Mouse (Mus musculus) neural tube, embryonic 14.5 days (tissue): ENCODE data around the gene Gm20388. TPM values are rescaled to one million over a fixed set of nuclear protein-coding genes. Genes with fewer than 3 reads are reported as not detected.

ENCODE experiments used
- ATAC-seq: fragments of 200-750 bp; cut with Nextera tagmentation; 2 replicates; pipeline ENCODE4 v1.8.0; 2017; ENCODE audit warnings: low read depth, mild to moderate bottlenecking, moderate TSS enrichment, moderate library complexity
- H3K27ac ChIP-seq: fragments of 300-500 bp; sonication (generic); 2 replicates; pipeline ENCODE4 v1.5.1; 2014; ENCODE audit warnings: low read depth, mild to moderate bottlenecking, control low read depth, low read length, moderate library complexity, mixed read lengths
- H3K27me3 ChIP-seq: fragments of 300-500 bp; sonication (generic); 2 replicates; pipeline ENCODE4 v1.6.1; 2014; ENCODE audit warnings: low read length; ENCODE audit not compliant: control insufficient read depth, insufficient read depth
- H3K36me3 ChIP-seq: fragments of 300-500 bp; sonication (generic); 2 replicates; pipeline ENCODE4 v1.6.1; 2014; ENCODE audit warnings: low read length, mixed read lengths; ENCODE audit not compliant: control insufficient read depth, insufficient read depth
- H3K4me1 ChIP-seq: fragments of 300-500 bp; sonication (generic); 2 replicates; pipeline ENCODE4 v1.6.1; 2014; ENCODE audit warnings: low read length; ENCODE audit not compliant: control insufficient read depth, insufficient read depth
- H3K4me2 ChIP-seq: fragments of 300-500 bp; sonication (generic); 2 replicates; pipeline ENCODE4 v1.6.1; 2014; ENCODE audit warnings: mild to moderate bottlenecking, low read depth, low read length, control low read depth
- H3K4me3 ChIP-seq: fragments of 300-500 bp; sonication (generic); 2 replicates; pipeline ENCODE4 v1.5.1; 2014; ENCODE audit warnings: low read depth, low read length, control low read depth, mixed read lengths
- H3K9ac ChIP-seq: fragments of 300-500 bp; sonication (generic); replicated peaks from 2 replicates; pipeline ENCODE4 v1.6.1; 2014; ENCODE audit warnings: low read depth, mild to moderate bottlenecking, control low read depth, low read length, mixed read lengths
- H3K9me3 ChIP-seq: fragments of 300-500 bp; sonication (generic); 2 replicates; pipeline ENCODE4 v1.6.1; 2016; ENCODE audit warnings: low read length; ENCODE audit not compliant: control insufficient read depth
- WGBS: fragments of 180-500 bp; shearing (Covaris S2); extraction: QIAGEN DNeasy Blood & Tissue Kit; methylation state at CpG from one replicate; pipeline ENCODE4 v1.1.7; 2014; 5-methylcytosine and 5-hydroxymethylcytosine counted together
- polyA plus RNA-seq: library from polyadenylated mRNA; unstranded; fragments of >200 nt; fragmentation: Nextera tagmentation; extraction: Ambion mirVana; gene quantifications from 2 replicates; pipeline ENCODE4 v1.2.1, GENCODE M21; 2014

Gene Gm20388
- polyA plus RNA-seq, 1 experiment from 2014 or later, result 10.3 TPM

- Histone ChIP-seq H3K4me2 (no peak overlapping the region), H3K4me1 (no peaks in the 10 kb centered on the region), H3K27ac (no peak overlapping the region), H3K36me3 (peaks cover 28% of the 10 kb centered on the region), H3K27me3 (no peaks in the 10 kb centered on the region), H3K9ac (no peak overlapping the region), H3K4me3 (no peak overlapping the region), H3K9me3 (no peaks in the 10 kb centered on the region)
- ATAC-seq, result no peak
- WGBS, result 92% methylated on average over 11 of the region's 11 CpGs
These were observed 2070.3 kb downstream of the Gm20388 start for GRCm38 (mm10) chr8:121980792-121981519.

GRCm38 (mm10) chr8:121981520-121981895 is 2070.9 kb downstream of the Gm20388 start:
- H3K4me2 ChIP-seq, result no peak overlapping the region
- ATAC-seq, result no peak
- no peaks in the 10 kb centered on the region for H3K4me1 ChIP-seq
- no peak overlapping the region for H3K4me3 ChIP-seq
- H3K27me3 ChIP-seq, result no peaks in the 10 kb centered on the region
- no peaks in the 10 kb centered on the region for H3K9me3 ChIP-seq
- WGBS, result 55% methylated on average over 7 of the region's 7 CpGs
- H3K9ac ChIP-seq, result no peak overlapping the region
- no peak overlapping the region for H3K27ac ChIP-seq
- H3K36me3 ChIP-seq, result peaks cover 24% of the 10 kb centered on the region

DNA sequence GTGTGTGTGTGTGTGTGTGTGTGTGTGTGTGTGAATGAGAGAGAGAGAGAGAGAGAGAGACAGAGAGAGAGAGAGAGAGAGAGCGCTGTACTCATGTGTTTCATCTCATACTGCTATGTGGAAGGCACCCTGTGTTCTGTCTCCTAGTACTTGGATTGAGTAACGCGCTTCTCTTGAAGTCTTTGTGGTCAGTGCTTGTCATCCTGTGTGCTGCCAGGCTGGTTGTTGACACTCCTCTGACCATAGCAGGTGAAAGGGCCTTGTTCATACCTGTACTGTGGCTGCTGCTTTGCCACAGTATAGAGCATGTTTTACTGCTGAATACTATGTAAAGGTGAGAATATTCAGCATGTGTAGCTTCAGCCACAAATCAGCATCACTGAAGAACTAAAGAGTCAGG is 2075.0 kb downstream of the Gm20388 start:
- Histone ChIP-seq H3K4me2 (no peak overlapping the region), H3K27ac (no peak overlapping the region), H3K36me3 (peaks cover 19% of the 10 kb centered on the region), H3K9me3 (no peaks in the 10 kb centered on the region), H3K27me3 (no peaks in the 10 kb centered on the region), H3K9ac (no peak overlapping the region), H3K4me1 (no peaks in the 10 kb centered on the region), H3K4me3 (no peak overlapping the region)
- ATAC-seq, result no peak
- 95% methylated on average over 3 of the region's 3 CpGs for WGBS

GRCm38 (mm10) chr8:121987892-121988291 is 2077.3 kb downstream of the Gm20388 start:
- Histone ChIP-seq H3K4me3 (no peak overlapping the region), H3K36me3 (peaks cover 12% of the 10 kb centered on the region; the same call in 1 of the 2 replicates), H3K27ac (no peak overlapping the region), H3K9me3 (no peaks in the 10 kb centered on the region), H3K27me3 (no peaks in the 10 kb centered on the region), H3K9ac (no peak overlapping the region), H3K4me1 (no peaks in the 10 kb centered on the region), H3K4me2 (no peak overlapping the region)
- WGBS, result 93% methylated on average over 5 of the region's 5 CpGs
- ATAC-seq, result no peak

DNA sequence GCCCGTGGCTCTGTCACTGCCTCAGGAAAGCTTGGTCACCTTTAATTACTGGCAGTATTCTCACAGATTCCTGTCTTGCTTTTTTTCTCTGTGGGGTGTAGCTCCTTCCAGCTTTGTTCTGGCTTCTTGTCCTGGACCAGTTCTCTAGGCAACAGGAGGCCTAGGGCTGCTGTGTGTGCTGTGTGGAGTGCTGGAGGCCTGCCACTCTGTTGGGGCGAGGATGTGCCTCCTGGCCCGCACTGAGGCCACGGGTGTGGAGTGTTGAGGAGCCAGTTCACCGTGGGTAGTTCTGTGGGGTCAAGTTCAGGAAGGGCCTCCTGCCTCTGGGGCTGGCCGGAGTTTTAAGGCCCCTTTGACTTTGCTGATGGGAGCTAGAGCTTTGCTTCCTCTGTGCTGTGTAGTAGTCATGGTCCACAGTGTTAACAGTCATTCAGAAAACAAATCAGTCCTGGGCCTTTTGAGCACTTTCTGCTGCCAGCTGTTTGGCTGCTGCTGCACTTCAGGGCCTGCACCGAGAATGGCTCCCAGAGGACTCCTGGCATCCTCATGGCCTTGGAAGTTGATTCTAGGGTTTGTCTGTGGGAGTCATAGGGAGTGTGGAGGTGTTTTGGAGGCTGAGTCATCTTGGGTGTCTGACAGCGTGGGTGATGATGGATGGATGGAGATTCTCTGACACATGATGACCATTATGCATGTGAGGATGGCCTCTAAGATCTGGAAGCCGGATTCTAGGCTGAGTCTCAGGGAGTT is 2080.0 kb downstream of the Gm20388 start:
- peaks cover 12% of the 10 kb centered on the region for H3K36me3 ChIP-seq

GRCm38 (mm10) chr8:121991611-121992010 is 2081.0 kb downstream of the Gm20388 start:
- no peak overlapping the region for H3K9ac ChIP-seq
- H3K27ac ChIP-seq, result no peak overlapping the region
- no peaks in the 10 kb centered on the region for H3K27me3 ChIP-seq
- WGBS, result 89% methylated on average over 7 of the region's 7 CpGs
- H3K36me3 ChIP-seq, result peaks cover 12% of the 10 kb centered on the region
- 0 out of 2 replicates have a peak, but pooled peaks cover 2% of the 10 kb centered on the region for H3K4me1 ChIP-seq
- no peaks in the 10 kb centered on the region for H3K9me3 ChIP-seq
- H3K4me3 ChIP-seq, result no peak overlapping the region
- H3K4me2 ChIP-seq, result no peak overlapping the region
- no peak for ATAC-seq

More for the DNA sequence above, 2080.0 kb downstream of the Gm20388 start:
- no peak overlapping the region for H3K9ac ChIP-seq
- ATAC-seq, result no peak
- no peak overlapping the region for H3K4me2 ChIP-seq
- 85% methylated on average over 9 of the region's 9 CpGs for WGBS
- H3K4me3 ChIP-seq, result no peak overlapping the region
- H3K27me3 ChIP-seq, result no peaks in the 10 kb centered on the region
- H3K27ac ChIP-seq, result no peak overlapping the region
- H3K4me1 ChIP-seq, result 0 out of 2 replicates have a peak, but pooled peaks cover 2% of the 10 kb centered on the region
- H3K9me3 ChIP-seq, result no peaks in the 10 kb centered on the region

- H3K9ac ChIP-seq, result no peak overlapping the region
- H3K36me3 ChIP-seq, result peaks cover 24% of the 10 kb centered on the region
- ATAC-seq, result no peak
- 0 out of 2 replicates have a peak, but pooled peaks cover 2% of the 10 kb centered on the region for H3K4me1 ChIP-seq
- 88% methylated on average over 4 of the region's 4 CpGs for WGBS
- no peaks in the 10 kb centered on the region for H3K9me3 ChIP-seq
- no peak overlapping the region for H3K4me2 ChIP-seq
- H3K27me3 ChIP-seq, result no peaks in the 10 kb centered on the region
- no peak overlapping the region for H3K27ac ChIP-seq
- no peak overlapping the region for H3K4me3 ChIP-seq
These were observed 2082.3 kb downstream of the Gm20388 start for GRCm38 (mm10) chr8:121992911-121993310.

GRCm38 (mm10) chr8:121995112-121995511 is 2084.5 kb downstream of the Gm20388 start:
- Histone ChIP-seq H3K9ac (no peak overlapping the region), H3K4me2 (no peak overlapping the region), H3K36me3 (peaks cover 36% of the 10 kb centered on the region), H3K9me3 (no peaks in the 10 kb centered on the region), H3K4me3 (no peak overlapping the region), H3K27me3 (no peaks in the 10 kb centered on the region), H3K4me1 (0 out of 2 replicates have a peak, but pooled peaks cover 2% of the 10 kb centered on the region), H3K27ac (no peak overlapping the region)
- 81% methylated on average over 4 of the region's 4 CpGs for WGBS
- ATAC-seq, result no peak

DNA sequence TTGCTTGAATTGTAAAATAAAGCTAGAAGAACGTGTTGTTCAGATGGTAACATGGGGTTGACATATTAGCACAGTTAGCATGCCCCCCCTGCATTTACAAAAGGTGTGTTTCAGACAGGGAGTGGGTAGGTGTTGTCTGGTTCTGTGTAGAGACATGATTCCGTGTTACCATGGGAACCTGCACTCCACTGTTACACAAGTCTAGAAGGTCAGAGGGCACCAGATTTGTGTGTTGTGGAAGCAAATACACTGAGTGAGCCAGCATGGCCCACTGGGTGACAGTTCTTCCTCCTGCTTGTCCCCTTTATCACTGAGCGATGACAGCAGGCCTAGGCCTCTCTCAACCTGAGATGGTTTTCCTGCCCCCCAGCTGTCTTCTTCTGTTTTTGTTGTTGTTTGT is 2085.3 kb downstream of the Gm20388 start:
- Histone ChIP-seq H3K9me3 (no peaks in the 10 kb centered on the region), H3K4me3 (no peak overlapping the region), H3K36me3 (peaks cover 29% of the 10 kb centered on the region), H3K4me2 (no peak overlapping the region), H3K27ac (no peak overlapping the region), H3K9ac (no peak overlapping the region), H3K4me1 (0 out of 2 replicates have a peak, but pooled peaks cover 2% of the 10 kb centered on the region), H3K27me3 (no peaks in the 10 kb centered on the region)
- 90% methylated on average over 3 of the region's 3 CpGs for WGBS
- no peak for ATAC-seq
